Mouse (Mus musculus) adrenal gland, postnatal 14 days (tissue): ENCODE data around the gene Krcc1. TPM values are rescaled to one million over a fixed set of nuclear protein-coding genes. Genes with fewer than 3 reads are reported as not detected.

Experiments
- DNase-seq: peaks from one replicate; pipeline ENCODE4 v3.0.0; 2021; ENCODE audit warnings: mixed read lengths
- microRNA-seq, 2 experiments: library from miRNA; unstranded; fragments of <30 nt; microRNA quantifications; one replicate each; pipeline ENCODE4 v1.2.0; 2021
- total RNA-seq: library from RNA; stranded (reverse); gene quantifications from 2 replicates; pipeline ENCODE4 v1.2.3, GENCODE M21; 2021

Gene Krcc1
- total RNA-seq, 1 experiment from 2014 or later = 66.7 TPM

DNA sequence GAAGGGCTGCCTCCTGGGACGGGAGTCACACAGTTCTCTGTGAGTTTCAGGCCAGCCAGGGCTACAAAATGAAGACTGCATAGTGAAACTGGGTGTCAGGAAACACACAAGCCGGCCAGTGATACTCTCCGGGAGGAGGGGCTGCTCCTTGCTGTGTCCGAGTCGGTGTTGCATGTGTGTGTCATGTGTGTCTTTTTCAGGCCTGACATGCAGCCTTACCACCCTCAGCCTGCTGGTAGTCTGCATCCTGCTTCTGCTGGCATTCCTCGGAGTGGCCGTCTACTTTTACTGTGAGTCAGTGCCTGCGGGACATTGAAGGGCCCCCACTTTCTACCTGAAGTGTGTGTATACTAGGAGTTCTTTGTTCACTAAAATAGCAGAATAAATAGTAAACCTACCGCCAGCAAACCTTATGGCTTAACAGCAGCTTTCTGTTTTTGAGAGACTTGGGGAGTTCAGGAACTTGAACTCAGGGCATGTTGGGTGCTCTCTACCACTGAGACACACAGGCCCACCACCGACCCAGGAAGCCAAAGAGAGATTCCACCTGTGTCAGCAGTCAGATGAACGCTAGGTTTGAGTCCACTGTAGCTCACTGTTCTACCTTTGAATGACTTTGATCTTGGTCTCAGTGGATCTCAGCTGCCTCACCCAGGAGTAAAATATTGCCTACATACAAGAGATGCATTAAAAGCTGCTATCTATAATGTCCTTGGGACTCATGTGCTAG, 60.9 kb downstream of the Krcc1 start:
- no peak for DNase-seq

DNA sequence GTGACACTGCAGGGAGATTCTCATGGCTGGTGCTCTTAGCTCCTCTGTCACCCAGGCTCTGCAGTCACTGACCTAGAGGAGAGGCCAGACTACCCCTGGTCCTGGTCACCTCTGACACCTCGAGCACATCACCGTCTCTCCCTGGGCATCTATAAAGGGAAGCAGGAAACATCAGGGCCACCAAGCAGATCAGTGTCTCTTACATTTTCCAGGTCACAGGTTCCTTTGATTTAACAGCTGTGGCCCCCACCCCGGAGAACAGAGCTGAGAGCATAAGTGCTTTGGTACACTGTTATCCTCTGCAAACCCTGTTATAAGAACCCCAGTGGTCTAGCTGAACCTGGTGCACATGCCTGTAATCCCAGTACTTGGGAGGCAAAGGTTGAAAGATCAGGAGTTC, 61.6 kb downstream of the Krcc1 start:
- no peak for DNase-seq

DNA sequence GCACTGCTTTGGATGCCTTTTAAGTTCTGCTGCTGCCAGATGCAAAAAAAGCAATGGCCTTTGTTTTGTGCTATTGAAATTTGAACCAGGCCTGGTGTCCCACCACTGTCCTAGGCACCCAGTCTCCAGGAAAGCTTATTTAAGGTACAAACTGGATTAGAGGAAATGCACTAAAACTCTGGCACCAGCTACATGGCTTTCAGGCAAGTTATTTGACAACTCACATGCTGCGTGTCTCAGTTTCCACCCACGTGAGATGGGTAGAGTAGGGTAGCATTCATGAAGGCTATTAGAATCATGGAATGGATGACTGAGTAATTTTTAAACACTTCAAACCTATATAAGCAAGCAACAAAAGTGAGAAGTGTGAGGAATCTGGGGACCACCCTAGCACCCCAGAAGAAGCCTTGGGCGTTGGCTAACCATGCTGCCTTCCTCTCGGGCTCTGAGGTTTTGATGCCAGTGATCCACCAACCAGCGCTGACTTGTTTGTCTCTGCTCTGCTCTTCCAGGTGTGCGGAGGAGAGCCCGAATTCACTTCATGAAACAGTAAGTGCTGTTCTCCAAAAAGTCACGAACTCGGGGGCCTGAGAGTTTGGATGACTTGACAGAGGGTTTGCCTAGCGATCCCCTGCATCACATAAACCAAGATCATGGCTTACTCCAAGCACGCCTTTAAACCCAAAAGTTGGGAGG, 62.2 kb downstream of the Krcc1 start:
- DNase-seq = no peak

Small RNA genes lying within 50 kb of the gene (microRNA-seq; reads per million reads assigned to microRNA genes)
- gene Mir8112 = 21.8 to 37.3 reads per million in 2 experiments

Other genes starting within 250 kb of the Krcc1 start
- gene Thnsl2, start 127.2 kb upstream of the Krcc1 start, total RNA-seq = 13.7 and 14.0 TPM in 2 replicates
- 12.8 and 306 TPM in 2 replicates for gene Fabp1, start 71.8 kb upstream of the Krcc1 start, total RNA-seq
- gene Smyd1, start 50.6 kb downstream of the Krcc1 start, total RNA-seq = 0.52 and 0.56 TPM in 2 replicates
- gene Cd8b1, start 51.1 kb downstream of the Krcc1 start, total RNA-seq = 1.1 and 7.5 TPM in 2 replicates
- gene Cd8a, start 101.8 kb downstream of the Krcc1 start, total RNA-seq = 1.5 and 6.6 TPM in 2 replicates
- gene Rmnd5a, start 169.0 kb downstream of the Krcc1 start, total RNA-seq = 72.6 and 78.7 TPM in 2 replicates
- 28.5 and 30.6 TPM in 2 replicates for gene Rnf103, start 222.2 kb downstream of the Krcc1 start, total RNA-seq